Mouse (Mus musculus) limb, embryonic 13.5 days (tissue): ENCODE measurements around the gene Gfral. TPM values are rescaled to one million over a fixed set of nuclear protein-coding genes. Genes with fewer than 3 reads are reported as not detected.

ENCODE experiments used
- polyA plus RNA-seq: library from polyadenylated mRNA; unstranded; fragments of >200 nt; fragmentation: Nextera tagmentation; extraction: Ambion mirVana; gene quantifications from 2 replicates; pipeline ENCODE4 v1.2.1, GENCODE M21; 2015

Gene Gfral
- polyA plus RNA-seq, 1 experiment from 2014 or later: not detected

Other genes with a start within 250 kb of the Gfral start
- gene Hmgcll1, start 198.8 kb downstream of the Gfral start, polyA plus RNA-seq: 3.7 and 4.3 TPM in 2 replicates
- 0.81 and 0.87 TPM in 2 replicates for gene Hcrtr2, start 110.2 kb upstream of the Gfral start, polyA plus RNA-seq